Comparison of ENCODE assay signal across 7 mouse cellular contexts in genomic region chr2:174126522-174127375, GRCm38 (mm10). TPM values are rescaled to one million over a fixed set of nuclear protein-coding genes. Genes with fewer than 3 reads are reported as not detected.
DNase-seq lines count a peak whose midpoint lies in the region; ATAC-seq and TF ChIP-seq lines count a peak whose summit lies in the region.

No protein-coding gene starts in this region.

- no peak for TF ChIP-seq CTCF in forebrain, postnatal 0 days (IDR thresholded peaks at IDR 0.05; ENCODE audit: low read depth)

- peak; percentile 92 for ATAC-seq in forebrain, postnatal 0 days
- ATAC-seq in inflammation-experienced regulatory T-cells, adult 6 months, result peak; percentile 48

- H3K9me3 ChIP-seq in ES-E14 (ENCODE audit: control insufficient read depth, insufficient read depth, low read depth, low read length), result no peaks in the 10 kb centered on the region
- H3K9me3 ChIP-seq in forebrain, postnatal 0 days (ENCODE audit: low read length), result no peaks in the 10 kb centered on the region; the same call in 1 of the 2 replicates

- H3K4me3 ChIP-seq in ES-E14 (ENCODE audit: insufficient read depth in 1 of 2, low read depth in 1 of 2, low read length in 2 of 2, poor library complexity in 1 of 2, severe bottlenecking in 1 of 2), result no peak overlapping the region
- no peak overlapping the region for H3K4me3 ChIP-seq in forebrain, postnatal 0 days (ENCODE audit: low read depth, low read length)

- in situ Hi-C loops in ES-E14 (cut with MboI; ENCODE audit: low sequenced_read_pairs in 2 of 2, unreplicated experiment in 2 of 2), result no loop called here

- peak overlapping the region; percentile 27; the same call in 1 of the 2 replicates for H3K9ac ChIP-seq in ES-E14 (ENCODE audit: insufficient read depth, low read depth, low read length, poor library complexity, severe bottlenecking)
- H3K9ac ChIP-seq in forebrain, postnatal 0 days, result 0 out of 2 replicates have a peak overlapping the region, but pooled peaks have one; percentile 14

- H3K36me3 ChIP-seq in ES-E14 (ENCODE audit: control insufficient read depth, insufficient read depth, low read length, poor library complexity, severe bottlenecking), result peaks cover under 1% of the 10 kb centered on the region; the same call in 1 of the 2 replicates
- H3K36me3 ChIP-seq in forebrain, postnatal 0 days (ENCODE audit: insufficient read depth), result 0 out of 2 replicates have a peak, but pooled peaks cover 12% of the 10 kb centered on the region

- H3K27ac ChIP-seq in ES-E14 (ENCODE audit: insufficient read depth, low read depth, low read length, poor library complexity, severe bottlenecking), result no peak overlapping the region; the same call in 1 of the 2 replicates
- H3K27ac ChIP-seq in forebrain, postnatal 0 days (ENCODE audit: low read depth, low read length), result peak overlapping the region; percentile 21; the same call in 1 of the 2 replicates

- 9% methylated on average over 20 of the region's 21 CpGs for whole genome bisulfite sequencing in forebrain, postnatal 0 days

- H3K4me1 ChIP-seq in ES-E14 (ENCODE audit: control insufficient read depth in 2 of 2, insufficient read depth in 2 of 2, low read length in 2 of 2, poor library complexity in 1 of 2), result peaks cover 0 to 20% of the 10 kb centered on the region in 2 experiments; a peak in 3 of 4 replicates
- H3K4me1 ChIP-seq in forebrain, postnatal 0 days (ENCODE audit: insufficient read depth), result peaks cover 7% of the 10 kb centered on the region; the same call in 1 of the 2 replicates

- H3K27me3 ChIP-seq in forebrain, postnatal 0 days (ENCODE audit: insufficient read depth, low read length), result no peaks in the 10 kb centered on the region

- DNase-seq in ES-E14 (ENCODE audit: low read depth, low spot score), result no peak
- peak; percentile 58 for DNase-seq in R1 (ENCODE audit: low read depth, low spot score)
- peak; percentile 71 for DNase-seq in forebrain, postnatal 0 days
- peak; percentile 66 for DNase-seq in left cerebral cortex, postnatal 4 days
- peak; percentile 69 for DNase-seq in neural tube, embryonic 10.5 days (ENCODE audit: extremely low spot score, low spot score)
- DNase-seq in ovary, postnatal 36 days (ENCODE audit: low spot score), result no peak

- peak overlapping the region; percentile 36 for H3K4me2 ChIP-seq in forebrain, postnatal 0 days (ENCODE audit: low read depth)

- intact Hi-C loops in left cerebral cortex, postnatal 4 days (cut with DNase I), result no loop called here

TF ChIP-seq in ES-E14, 5 proteins besides CTCF, POLR2A, EP300 and RAD21:
- TF ChIP-seq MAFK (IDR thresholded peaks at IDR 0.05; ENCODE audit: insufficient read depth, low read depth, low read length) (no peak), ZNF384 (IDR thresholded peaks at IDR 0.05; ENCODE audit: low read depth, low read length) (no peak), HCFC1 (IDR thresholded peaks at IDR 0.05; ENCODE audit: borderline replicate concordance, insufficient read depth, low read length) (no peak), CHD2 (IDR thresholded peaks at IDR 0.05; ENCODE audit: low read depth, low read length) (no peak), ZC3H11A (IDR thresholded peaks at IDR 0.05; ENCODE audit: borderline replicate concordance, low read depth, low read length) (no peak)

RNA-seq across cellular contexts. Expression of gene Npepl1, which starts 16.6 kb away (rescaled TPM):
- 12.9 and 18.0 TPM in 2 replicates for total RNA-seq in ES-E14 (2012; rRNA removed)
- total RNA-seq in forebrain, postnatal 0 days (2014; rRNA removed), result 9.5 and 15.1 TPM in 2 replicates
- polyA plus RNA-seq in forebrain, postnatal 0 days (2015; fragmentation: Nextera tagmentation; extraction: Ambion mirVana), result 17.0 TPM in 2 replicates
- 10 to 100 TPM; 18.6 to 29.0 (median 24.8) TPM for polyA plus RNA-seq in inflammation-experienced regulatory T-cells, adult 6 months (2017; shearing (Covaris generic))
- total RNA-seq in left cerebral cortex, postnatal 4 days (2021), result 10 to 100 TPM; 15.8 to 16.2 TPM

RNA-seq across cellular contexts. Expression of gene Stx16, which starts 50.6 kb away (rescaled TPM):
- 31.4 and 31.6 TPM in 2 replicates for total RNA-seq in ES-E14 (2012; rRNA removed)
- 34.5 and 37.4 TPM in 2 replicates for total RNA-seq in forebrain, postnatal 0 days (2014; rRNA removed)
- 6.1 and 11.0 TPM in 2 replicates for polyA plus RNA-seq in forebrain, postnatal 0 days (2015; fragmentation: Nextera tagmentation; extraction: Ambion mirVana)
- polyA plus RNA-seq in inflammation-experienced regulatory T-cells, adult 6 months (2017; shearing (Covaris generic)), result 10 to 100 TPM; 11.3 to 22.3 (median 19.4) TPM
- 10 to 100 TPM; 44.3 to 56.0 TPM for total RNA-seq in left cerebral cortex, postnatal 4 days (2021)

Comparison
In these comparisons a context has a peak if more than half of its experiments do, and no peak if none do; other contexts are left out.
1. DNase-seq: peak in R1 (single experiment), forebrain, postnatal 0 days (single experiment), left cerebral cortex, postnatal 4 days (single experiment) and neural tube, embryonic 10.5 days (single experiment); none in ES-E14 (single experiment) and ovary, postnatal 36 days (single experiment).